Mouse (Mus musculus) kidney, postnatal 0 days (tissue): ENCODE data around the gene Ogdh. TPM values are rescaled to one million over a fixed set of nuclear protein-coding genes. Genes with fewer than 3 reads are reported as not detected.

Source experiments
- ATAC-seq: fragments of 200-750 bp; cut with Nextera tagmentation; replicated peaks from 2 replicates; pipeline ENCODE4 v1.8.0; 2017; ENCODE audit warnings: low read depth, moderate number of reproducible peaks, moderate TSS enrichment, moderate library complexity; ENCODE audit not compliant: low FRiP score
- DNase-seq: peaks from one replicate; pipeline ENCODE4 v3.0.0-alpha.2; 2016; ENCODE audit warnings: low spot score
- H3K27ac ChIP-seq: fragments of 300-500 bp; sonication (generic); 2 replicates; pipeline ENCODE4 v1.5.1; 2014; ENCODE audit warnings: mild to moderate bottlenecking
- H3K27me3 ChIP-seq: fragments of 300-500 bp; sonication (generic); 2 replicates; pipeline ENCODE4 v1.6.1; 2014; ENCODE audit warnings: low read length, mixed read lengths; ENCODE audit not compliant: insufficient read depth
- H3K36me3 ChIP-seq: fragments of 300-500 bp; sonication (generic); 2 replicates; pipeline ENCODE4 v1.6.1; 2014; ENCODE audit warnings: low read length, mixed read lengths; ENCODE audit not compliant: insufficient read depth
- H3K4me1 ChIP-seq: fragments of 300-500 bp; sonication (generic); replicated peaks from 2 replicates; pipeline ENCODE4 v1.6.1; 2014; ENCODE audit warnings: antibody characterized with exemption, low read length, mixed read lengths; ENCODE audit not compliant: insufficient read depth
- H3K4me2 ChIP-seq: fragments of 300-500 bp; sonication (generic); 2 replicates; pipeline ENCODE4 v1.6.1; 2014; ENCODE audit warnings: mild to moderate bottlenecking, low read length, moderate library complexity, mixed read lengths
- H3K4me3 ChIP-seq: fragments of 300-500 bp; sonication (generic); replicated peaks from 2 replicates; pipeline ENCODE4 v1.5.1; 2014; ENCODE audit warnings: low read depth, low read length
- H3K9ac ChIP-seq: fragments of 300-500 bp; sonication (generic); 2 replicates; pipeline ENCODE4 v1.6.1; 2014; ENCODE audit warnings: low read depth, low read length
- H3K9me3 ChIP-seq: fragments of 300-500 bp; sonication (generic); replicated peaks from 2 replicates; pipeline ENCODE4 v1.6.1; 2016; ENCODE audit warnings: low read length, inconsistent platforms, mixed read lengths
- CTCF ChIP-seq: IDR thresholded peaks from 2 replicates; pipeline ENCODE4 v1.5.1; 2016; ENCODE audit warnings: antibody characterized with exemption, low read depth, mild to moderate bottlenecking, moderate library complexity
- WGBS: fragments of 180-500 bp; shearing (Covaris S2); extraction: QIAGEN DNeasy Blood & Tissue Kit; methylation state at CpG from one replicate; pipeline ENCODE4 v1.1.7; 2014; 5-methylcytosine and 5-hydroxymethylcytosine counted together
- polyA plus RNA-seq: library from polyadenylated mRNA; unstranded; fragments of >200 nt; fragmentation: Nextera tagmentation; extraction: Ambion mirVana; gene quantifications from 2 replicates; pipeline ENCODE4 v1.2.1, GENCODE M21; 2015

The Ogdh gene
- polyA plus RNA-seq, 1 experiment from 2014 or later = 125 TPM

- Histone ChIP-seq H3K9me3 (no peaks in the 10 kb centered on the region), H3K4me3 (no peak overlapping the region), H3K27me3 (no peaks in the 10 kb centered on the region), H3K4me2 (no peak overlapping the region), H3K27ac (no peak overlapping the region), H3K4me1 (no peaks in the 10 kb centered on the region), H3K9ac (no peak overlapping the region), H3K36me3 (peaks cover 45% of the 10 kb centered on the region)
- ATAC-seq = no peak
- TF ChIP-seq CTCF = no peak
- no peak for DNase-seq
- WGBS = 90% methylated on average over 7 of the region's 7 CpGs
These were observed 32.0 kb upstream of the Ogdh start for GRCm38 (mm10) chr11:6259413-6259812.

GRCm38 (mm10) chr11:6261434-6262082, 29.9 kb upstream of the Ogdh start:
- peak; percentile 95 for TF ChIP-seq CTCF
- ATAC-seq = no peak; the same call in 1 of the 2 replicates
- Histone ChIP-seq H3K4me2 (no peak overlapping the region), H3K27ac (no peak overlapping the region), H3K27me3 (no peaks in the 10 kb centered on the region), H3K4me3 (no peak overlapping the region), H3K4me1 (peaks cover 3% of the 10 kb centered on the region), H3K9ac (no peak overlapping the region), H3K36me3 (peaks cover 60% of the 10 kb centered on the region), H3K9me3 (no peaks in the 10 kb centered on the region)
- peak; percentile 78 for DNase-seq
- WGBS = 81% methylated on average over 10 of the region's 10 CpGs

- ATAC-seq (no peak), DNase-seq (no peak)
- 64% methylated on average over 9 of the region's 9 CpGs for WGBS
- Histone ChIP-seq H3K27ac (0 out of 2 replicates have a peak overlapping the region, but pooled peaks have one; percentile 92), H3K4me3 (peak overlapping the region; percentile 98), H3K27me3 (no peaks in the 10 kb centered on the region), H3K9ac (peak overlapping the region; percentile 91), H3K4me2 (peak overlapping the region; percentile 91), H3K36me3 (peaks cover 37% of the 10 kb centered on the region), H3K9me3 (no peaks in the 10 kb centered on the region), H3K4me1 (peaks cover 8% of the 10 kb centered on the region)
- no peak for TF ChIP-seq CTCF
These were observed 24.8 kb upstream of the Ogdh start for GRCm38 (mm10) chr11:6266621-6267020.

GRCm38 (mm10) chr11:6267320-6268254, 23.8 kb upstream of the Ogdh start, which contains the start of gene Ddx56:
Gene Ddx56, minus strand, starts transcription at chr11:6267772.
- no peak for TF ChIP-seq CTCF
- Histone ChIP-seq H3K9ac (peak within 1 kb of the TSS; percentile 91), H3K4me1 (peaks cover 8% of the 10 kb centered on the region), H3K9me3 (no peaks in the 10 kb centered on the region), H3K4me3 (peak within 1 kb of the TSS; percentile 98), H3K36me3 (peaks cover 39% of the 10 kb centered on the region), H3K27me3 (no peaks in the 10 kb centered on the region), H3K4me2 (peak within 1 kb of the TSS; percentile 91), H3K27ac (peak within 1 kb of the TSS; percentile 92)
- DNase-seq = peak; percentile 98
- peak; percentile 98 for ATAC-seq
- WGBS = 2% methylated on average over 50 of the region's 50 CpGs

- peak overlapping the region; percentile 83 for H3K4me3 ChIP-seq
- peaks cover 7% of the 10 kb centered on the region for H3K4me1 ChIP-seq
- no peak for TF ChIP-seq CTCF
- peak overlapping the region; percentile 85 for H3K9ac ChIP-seq
- no peaks in the 10 kb centered on the region for H3K9me3 ChIP-seq
- peak overlapping the region; percentile 54; the same call in 1 of the 2 replicates for H3K27ac ChIP-seq
- whole genome bisulfite sequencing = 34% methylated on average over 11 of the region's 11 CpGs
- H3K4me2 ChIP-seq = peak overlapping the region; percentile 87
- ATAC-seq (no peak), DNase-seq (peak; percentile 11)
- H3K36me3 ChIP-seq = peaks cover 16% of the 10 kb centered on the region
- H3K27me3 ChIP-seq = no peaks in the 10 kb centered on the region
These were observed 17.8 kb upstream of the Ogdh start for GRCm38 (mm10) chr11:6273607-6274006.

GRCm38 (mm10) chr11:6274387-6275093, 16.9 kb upstream of the Ogdh start, which contains the start of gene Tmed4:
Gene Tmed4, minus strand, starts transcription at chr11:6274870.
- DNase-seq (peak; percentile 99), ATAC-seq (peak; percentile 95)
- H3K4me3 ChIP-seq = peak within 1 kb of the TSS; percentile 83
- H3K9me3 ChIP-seq = no peaks in the 10 kb centered on the region
- H3K4me1 ChIP-seq = peaks cover 7% of the 10 kb centered on the region
- peaks cover 16% of the 10 kb centered on the region for H3K36me3 ChIP-seq
- TF ChIP-seq CTCF = peak; percentile 85
- WGBS = under 1% methylated on average over 39 of the region's 39 CpGs
- no peaks in the 10 kb centered on the region for H3K27me3 ChIP-seq
- peak within 1 kb of the TSS; percentile 87 for H3K4me2 ChIP-seq
- H3K27ac ChIP-seq = peak within 1 kb of the TSS; percentile 54
- peak within 1 kb of the TSS; percentile 85 for H3K9ac ChIP-seq
